Comparison of ENCODE assay signal across 11 mouse cellular contexts in genomic region chr11:117534912-117535311, GRCm38 (mm10). TPM values are rescaled to one million over a fixed set of nuclear protein-coding genes. Genes with fewer than 3 reads are reported as not detected.
A peak's percentile ranks its signal among the peaks of the same experiment; 100 is the strongest.
DNase-seq lines count a peak whose midpoint lies in the region; ATAC-seq lines count a peak whose summit lies in the region.
"Had no signal": no experiment of that assay in that cellular context is flagged by ENCODE, and none has a peak within 500 bp of the region (broad histone marks: within the 10 kb centered on the region; RNA-seq: fewer than 3 reads in every experiment).

No protein-coding gene starts in this region.

- H3K27ac ChIP-seq in intestine, embryonic 16.5 days (ENCODE audit: low read length): no peak overlapping the region
- H3K27ac ChIP-seq: embryonic facial prominence, embryonic 13.5 days had no signal

- H3K9me3 ChIP-seq in intestine, embryonic 16.5 days (ENCODE audit: control insufficient read depth, low read length): no peaks in the 10 kb centered on the region
- H3K9me3 ChIP-seq: embryonic facial prominence, embryonic 13.5 days; G1E had no signal

- no peak overlapping the region for H3K4me3 ChIP-seq in intestine, embryonic 16.5 days (ENCODE audit: low read length)
- H3K4me3 ChIP-seq: embryonic facial prominence, embryonic 13.5 days had no signal

- H3K4me2 ChIP-seq in intestine, embryonic 16.5 days (ENCODE audit: low read depth, low read length): no peak overlapping the region
- H3K4me2 ChIP-seq: embryonic facial prominence, embryonic 13.5 days had no signal

- H3K9ac ChIP-seq in intestine, embryonic 16.5 days (ENCODE audit: low read depth, low read length): no peak overlapping the region
- H3K9ac ChIP-seq: embryonic facial prominence, embryonic 13.5 days had no signal

- no peaks in the 10 kb centered on the region for H3K4me1 ChIP-seq in intestine, embryonic 16.5 days (ENCODE audit: control insufficient read depth, insufficient read depth, low read length)

- WGBS in intestine, embryonic 16.5 days: 50% methylated on average over 10 of the region's 10 CpGs

- H3K36me3 ChIP-seq in intestine, embryonic 16.5 days (ENCODE audit: control insufficient read depth, insufficient read depth, low read length): no peaks in the 10 kb centered on the region
- H3K36me3 ChIP-seq: embryonic facial prominence, embryonic 13.5 days; G1E had no signal

- no peak for ATAC-seq in intestine, embryonic 16.5 days

- peak; percentile 52 for DNase-seq in layer of hippocampus, adult 11-12 months (ENCODE audit: low spot score)
- no peak for DNase-seq in layer of hippocampus, postnatal 25 days (ENCODE audit: extremely low spot score in 1 of 2, low spot score in 1 of 2)
- peak; percentile 53 to 57 for DNase-seq in cerebellum, adult 18-20 months
- DNase-seq in gastrocnemius, postnatal 25 days: peak; percentile 77
- peak; percentile 44 to 54 for DNase-seq in kidney, postnatal 4 days
- DNase-seq in right cerebral cortex, adult 18-20 months: peak; percentile 85
- DNase-seq in embryo, embryonic 9.5 days (ENCODE audit: extremely low spot score): no peak

- H3K27me3 ChIP-seq in intestine, embryonic 16.5 days (replicated peaks; ENCODE audit: control insufficient read depth, insufficient read depth, low read length): no peaks in the 10 kb centered on the region
- H3K27me3 ChIP-seq: embryonic facial prominence, embryonic 13.5 days had no signal

RNA-seq across cellular contexts. Expression of gene Gm11733, which starts 50.7 kb away (rescaled TPM):
- total RNA-seq in layer of hippocampus, postnatal 25 days (2021): under 1 TPM; 0.12 to 0.26 TPM
- not detected for total RNA-seq in gastrocnemius, postnatal 25 days (2021)
- polyA plus RNA-seq in intestine, embryonic 16.5 days (2015; fragmentation: Nextera tagmentation; extraction: Ambion mirVana): 0.05 TPM in 1 of 2 replicates, not detected in the other
- polyA plus RNA-seq: embryonic facial prominence, embryonic 13.5 days; G1E; limb, embryonic 11.5 days had no signal

Comparison
In these comparisons a context has a peak if more than half of its experiments do, and no peak if none do; other contexts are left out.
1. DNase-seq: peak in layer of hippocampus, adult 11-12 months (single experiment), cerebellum, adult 18-20 months (2 of 2), gastrocnemius, postnatal 25 days (single experiment), kidney, postnatal 4 days (2 of 2) and right cerebral cortex, adult 18-20 months (single experiment); none in layer of hippocampus, postnatal 25 days (0 of 2) and embryo, embryonic 9.5 days (single experiment).